Mouse (Mus musculus) erythroblast, embryonic 14.5 days (primary cell): ENCODE data around the gene Git2. TPM values are rescaled to one million over a fixed set of nuclear protein-coding genes. Genes with fewer than 3 reads are reported as not detected.
A peak's percentile ranks its signal among the peaks of the same experiment; 100 is the strongest.

ENCODE experiments used
- H3K27me3 ChIP-seq: 2 replicates; pipeline ENCODE4 v1.6.1; 2012; ENCODE audit warnings: inconsistent platforms; ENCODE audit not compliant: control insufficient read depth
- H3K36me3 ChIP-seq: 2 replicates; pipeline ENCODE4 v1.6.1; 2012; ENCODE audit warnings: mild to moderate bottlenecking, inconsistent platforms; ENCODE audit not compliant: control insufficient read depth
- H3K4me1 ChIP-seq: 2 replicates; pipeline ENCODE4 v1.6.1; 2012; ENCODE audit warnings: inconsistent platforms; ENCODE audit not compliant: control insufficient read depth
- H3K4me3 ChIP-seq: replicated peaks from 2 replicates; pipeline ENCODE3; 2012; ENCODE audit warnings: moderate library complexity, mild to moderate bottlenecking, inconsistent platforms
- H3K9me3 ChIP-seq: 2 replicates; pipeline ENCODE4 v1.6.1; 2012; ENCODE audit warnings: low read length, inconsistent platforms, mixed read lengths; ENCODE audit not compliant: control insufficient read depth
- GATA1 ChIP-seq: IDR thresholded peaks from 2 replicates; pipeline ENCODE4 v1.6.1; 2012; ENCODE audit warnings: low read length, inconsistent platforms, mixed read lengths
- TAL1 ChIP-seq: IDR thresholded peaks from 3 replicates; pipeline ENCODE4 v1.6.1; 2012; ENCODE audit warnings: low read length, inconsistent platforms, mixed read lengths
- polyA plus RNA-seq: library from polyadenylated mRNA; stranded (reverse); fragments of >175 nt; gene quantifications from 2 replicates; pipeline ENCODE4 v1.2.3, GENCODE M21; 2012

Gene Git2
- polyA plus RNA-seq, 1 experiment, result 7.0 TPM

- Histone ChIP-seq H3K4me1 (peaks cover 66% of the 10 kb centered on the region), H3K9me3 (no peaks in the 10 kb centered on the region), H3K4me3 (peak overlapping the region; percentile 37), H3K36me3 (peaks cover 63% of the 10 kb centered on the region), H3K27me3 (no peaks in the 10 kb centered on the region)
- TF ChIP-seq TAL1, result no peak; the same call in 2 of the 3 replicates
- TF ChIP-seq GATA1, result 0 out of 2 replicates have a peak, but pooled peaks have one; percentile 11
These were observed 9.4 kb upstream of the Git2 start for GRCm38 (mm10) chr5:114784622-114785165.

- no peak overlapping the region for H3K4me3 ChIP-seq
- H3K4me1 ChIP-seq, result peaks cover 77% of the 10 kb centered on the region
These were observed 8.3 kb upstream of the Git2 start for GRCm38 (mm10) chr5:114783405-114784163.

GRCm38 (mm10) chr5:114782991-114783390 lies 7.7 kb upstream of the Git2 start:
- H3K36me3 ChIP-seq, result peaks cover 48% of the 10 kb centered on the region
- TF ChIP-seq GATA1 (no peak), TAL1 (no peak)
- no peaks in the 10 kb centered on the region for H3K9me3 ChIP-seq
- no peak overlapping the region for H3K4me3 ChIP-seq
- H3K4me1 ChIP-seq, result peaks cover 82% of the 10 kb centered on the region
- no peaks in the 10 kb centered on the region for H3K27me3 ChIP-seq

More at GRCm38 (mm10) chr5:114783405-114784163, 8.3 kb upstream of the Git2 start:
- Histone ChIP-seq H3K9me3 (no peaks in the 10 kb centered on the region), H3K36me3 (peaks cover 54% of the 10 kb centered on the region), H3K27me3 (no peaks in the 10 kb centered on the region)
- TF ChIP-seq TAL1 (no peak), GATA1 (no peak)

GRCm38 (mm10) chr5:114780912-114781311 lies 5.6 kb upstream of the Git2 start:
- Histone ChIP-seq H3K9me3 (no peaks in the 10 kb centered on the region), H3K27me3 (no peaks in the 10 kb centered on the region), H3K36me3 (peaks cover 32% of the 10 kb centered on the region), H3K4me1 (peaks cover 94% of the 10 kb centered on the region), H3K4me3 (no peak overlapping the region)
- TF ChIP-seq GATA1 (no peak), TAL1 (no peak)

- Histone ChIP-seq H3K9me3 (no peaks in the 10 kb centered on the region), H3K36me3 (peaks cover 26% of the 10 kb centered on the region), H3K4me3 (no peak overlapping the region), H3K4me1 (peaks cover 94% of the 10 kb centered on the region), H3K27me3 (no peaks in the 10 kb centered on the region)
- TF ChIP-seq GATA1 (no peak), TAL1 (no peak)
These were observed 4.7 kb upstream of the Git2 start for GRCm38 (mm10) chr5:114779956-114780489.

- Histone ChIP-seq H3K9me3 (no peaks in the 10 kb centered on the region), H3K4me3 (peak overlapping the region; percentile 89), H3K4me1 (peaks cover 78% of the 10 kb centered on the region), H3K36me3 (peaks cover 11% of the 10 kb centered on the region), H3K27me3 (no peaks in the 10 kb centered on the region)
- TF ChIP-seq TAL1 (no peak), GATA1 (no peak)
These were observed 857 bp upstream of the Git2 start for GRCm38 (mm10) chr5:114776174-114776573.

- TF ChIP-seq TAL1 (no peak), GATA1 (no peak)
- peaks cover 14% of the 10 kb centered on the region for H3K36me3 ChIP-seq
- no peaks in the 10 kb centered on the region for H3K27me3 ChIP-seq
- no peaks in the 10 kb centered on the region for H3K9me3 ChIP-seq
- peak within 1 kb of the TSS; percentile 89 for H3K4me3 ChIP-seq
- H3K4me1 ChIP-seq, result peaks cover 71% of the 10 kb centered on the region
These were observed 790 bp downstream of the Git2 start, which contains the start of gene Ankrd13a for GRCm38 (mm10) chr5:114774403-114775051. Gene Ankrd13a (plus strand): TSS chr5:114774677.

- H3K27me3 ChIP-seq, result no peaks in the 10 kb centered on the region
- peaks cover 64% of the 10 kb centered on the region for H3K4me1 ChIP-seq
- TF ChIP-seq GATA1, result no peak
- TF ChIP-seq TAL1, result no peak
- no peaks in the 10 kb centered on the region for H3K9me3 ChIP-seq
- peak overlapping the region; percentile 89 for H3K4me3 ChIP-seq
- peaks cover 17% of the 10 kb centered on the region for H3K36me3 ChIP-seq
These were observed 1.5 kb downstream of the Git2 start for GRCm38 (mm10) chr5:114773780-114774179.

- Histone ChIP-seq H3K4me1 (peaks cover 59% of the 10 kb centered on the region), H3K27me3 (no peaks in the 10 kb centered on the region), H3K36me3 (peaks cover 19% of the 10 kb centered on the region), H3K9me3 (no peaks in the 10 kb centered on the region), H3K4me3 (peak overlapping the region; percentile 89)
- no peak for TF ChIP-seq GATA1
- no peak for TF ChIP-seq TAL1
These were observed 2.1 kb downstream of the Git2 start for GRCm38 (mm10) chr5:114773211-114773710.
